Mouse (Mus musculus): ENCODE results near the gene Ccdc71.

GRCm38 (mm10) chr9:108469845-108470244, 9.5 kb downstream of the Ccdc71 start:
- TF ChIP-seq CTCF (conservative IDR thresholded peaks at IDR 0.05; ENCODE audit: low read length) (no peak), NANOG (IDR thresholded peaks at IDR 0.05; ENCODE audit: borderline replicate concordance, low read length) (no peak)

Measured in E14TG2a.4 (cell line).